Mouse (Mus musculus): ENCODE measurements around the gene Arih2.

GRCm38 (mm10) chr9:108661677-108662612 is 12.8 kb upstream of the Arih2 start, which contains the start of gene Slc25a20:
- TF ChIP-seq CTCF (IDR thresholded peaks at IDR 0.05; ENCODE audit: borderline replicate concordance, insufficient read depth, low read depth, low read length) (no peak), POLR2A (IDR thresholded peaks at IDR 0.05; ENCODE audit: borderline replicate concordance, insufficient read depth, low read length) (peak; percentile 55; the same call in 1 of the 2 replicates)

Measured in cerebellum, adult 2 months (tissue).